Mouse (Mus musculus) c-Kit-positive CD71-negative TER-119-negative erythroid progenitor cells, embryonic 14.5 days (primary cell): ENCODE data around the gene Adck1.

Source experiments
- DNase-seq: peaks from one replicate; pipeline ENCODE4 v3.0.0-alpha.2; 2013; ENCODE audit warnings: low read depth

The Adck1 gene

GRCm38 (mm10) chr12:88473796-88474195 lies 113.4 kb downstream of the Adck1 start:
- DNase-seq: no peak

GRCm38 (mm10) chr12:88475833-88476232 lies 115.5 kb downstream of the Adck1 start:
- no peak for DNase-seq

GRCm38 (mm10) chr12:88476702-88477101 lies 116.3 kb downstream of the Adck1 start:
- no peak for DNase-seq

- DNase-seq: no peak
Observed at GRCm38 (mm10) chr12:88481657-88482056, 121.3 kb downstream of the Adck1 start.

DNA sequence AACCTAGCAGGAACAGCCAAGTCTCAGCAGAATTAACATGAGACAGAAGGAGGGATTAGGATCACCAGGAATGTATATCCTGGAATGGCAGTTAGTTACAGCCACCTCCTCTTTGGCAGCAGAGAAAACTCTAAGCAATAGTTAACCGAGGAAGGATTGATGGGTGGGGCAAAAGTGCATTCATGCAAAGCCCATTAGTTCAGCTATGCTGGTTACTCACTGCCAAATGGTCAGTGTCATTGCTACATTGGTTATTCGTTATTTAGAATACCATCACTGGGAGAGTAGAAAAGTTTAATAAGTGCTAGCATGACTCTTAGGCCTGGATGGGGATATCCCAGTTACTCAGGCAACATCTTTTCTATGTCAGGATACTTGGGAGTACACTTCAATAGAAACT lies 130.5 kb downstream of the Adck1 start:
- DNase-seq: no peak
